Mouse (Mus musculus): ENCODE data around the gene Pacs1.
"Not testable (repeated sequence)": the region's sequence is repeated elsewhere in the genome, so short reads cannot be mapped to it uniquely, and the experiment has no call there.

DNA sequence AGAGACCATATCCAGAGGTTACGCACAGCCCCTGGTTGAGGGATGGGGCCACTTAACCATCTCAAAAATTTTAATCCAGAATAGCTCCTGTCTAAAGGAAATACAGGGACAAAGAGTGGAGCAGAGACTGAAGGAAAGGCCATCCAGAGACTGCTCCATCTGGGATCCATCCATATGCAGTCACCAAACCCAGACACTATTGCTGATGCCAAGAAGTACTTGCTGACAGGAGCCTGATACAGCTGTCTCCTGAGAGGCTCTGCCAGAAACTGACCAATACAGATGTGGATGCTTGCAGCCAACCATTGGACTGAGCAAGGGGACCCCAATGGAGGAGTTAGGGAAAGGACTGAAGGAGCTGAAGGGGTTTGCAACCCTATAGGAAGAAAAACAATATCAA lies 35.9 kb downstream of the Pacs1 start:
- not testable (repeated sequence) for TF ChIP-seq CTCF (IDR thresholded peaks at IDR 0.05; ENCODE audit: low read depth, low read length); POLR2A (IDR thresholded peaks at IDR 0.05; ENCODE audit: extremely low read depth, insufficient read depth, low read length)

Data from liver, adult 2 months (tissue).